Mouse (Mus musculus) naive thymus-derived CD4-positive, alpha-beta T cell, adult 2 months (primary cell): ENCODE data around the gene Dnajc4.

ENCODE experiments used
- DNase-seq: peaks from one replicate; pipeline ENCODE4 v3.0.0-alpha.2; 2011; ENCODE audit warnings: low read depth

Gene Dnajc4

GRCm38 (mm10) chr19:6992011-6992858, at the start of gene Dnajc4:
TSS of gene Dnajc4 (minus strand) at chr19:6992572.
- peak; percentile 96 for DNase-seq

GRCm38 (mm10) chr19:7041171-7041570, 48.8 kb upstream of the Dnajc4 start:
- DNase-seq, result no peak

- DNase-seq, result no peak
These were observed 48.3 kb upstream of the Dnajc4 start for GRCm38 (mm10) chr19:7040637-7041130.

- peak; percentile 99 for DNase-seq
These were observed 47.7 kb upstream of the Dnajc4 start, which contains the start of gene Stip1 for GRCm38 (mm10) chr19:7039841-7040636. TSS of gene Stip1 (minus strand) at chr19:7039967.

GRCm38 (mm10) chr19:7039088-7039720, 46.8 kb upstream of the Dnajc4 start:
- DNase-seq, result peak; percentile 75

GRCm38 (mm10) chr19:7034006-7034405, 41.6 kb upstream of the Dnajc4 start:
- no peak for DNase-seq

GRCm38 (mm10) chr19:7029531-7029930, 37.2 kb upstream of the Dnajc4 start:
- DNase-seq, result no peak

- peak; percentile 88 for DNase-seq
These were observed 27.9 kb upstream of the Dnajc4 start for GRCm38 (mm10) chr19:7020224-7020641.

GRCm38 (mm10) chr19:7019191-7019590, 26.8 kb upstream of the Dnajc4 start, which contains the start of gene Fermt3:
TSS of gene Fermt3 (minus strand) at chr19:7019469.
- DNase-seq, result peak; percentile 88

GRCm38 (mm10) chr19:7018546-7018945, 26.2 kb upstream of the Dnajc4 start:
- DNase-seq, result no peak

GRCm38 (mm10) chr19:7017541-7018457, 25.4 kb upstream of the Dnajc4 start:
- peak; percentile 79 for DNase-seq

GRCm38 (mm10) chr19:7014481-7015135, 22.2 kb upstream of the Dnajc4 start:
- no peak for DNase-seq

- no peak for DNase-seq
These were observed 21.6 kb upstream of the Dnajc4 start for GRCm38 (mm10) chr19:7013984-7014383.

- no peak for DNase-seq
These were observed 20.1 kb upstream of the Dnajc4 start for GRCm38 (mm10) chr19:7012426-7012825.

GRCm38 (mm10) chr19:7006892-7007593, 14.7 kb upstream of the Dnajc4 start:
- no peak for DNase-seq

- DNase-seq, result no peak
These were observed 7.1 kb upstream of the Dnajc4 start for GRCm38 (mm10) chr19:6999360-7000063.

GRCm38 (mm10) chr19:6997721-6998290, 5.4 kb upstream of the Dnajc4 start:
- no peak for DNase-seq

- peak; percentile 73 for DNase-seq
These were observed 3.6 kb upstream of the Dnajc4 start, which contains the start of the genes Nudt22 and Trpt1 for GRCm38 (mm10) chr19:6996006-6996405. TSS of gene Nudt22 (minus strand) at chr19:6996117. TSS of gene Trpt1 (plus strand) at chr19:6996131.
